Mouse (Mus musculus) myocyte (in vitro differentiated cells): ENCODE data around the gene Foxc1. TPM values are rescaled to one million over a fixed set of nuclear protein-coding genes. Genes with fewer than 3 reads are reported as not detected.

ENCODE experiments used
- H3K27me3 ChIP-seq: one replicate; pipeline ENCODE4 v1.6.1; 2011; ENCODE audit not compliant: control insufficient read depth, insufficient read depth, insufficient read length
- H3K36me3 ChIP-seq: one replicate; pipeline ENCODE4 v1.6.1; 2011; ENCODE audit not compliant: control insufficient read depth, insufficient read depth
- H3K4me2 ChIP-seq: one replicate; pipeline ENCODE4 v1.6.1; 2011; ENCODE audit warnings: low read depth, control low read depth
- H3K4me3 ChIP-seq: one replicate; pipeline ENCODE4 v1.5.1; 2011; ENCODE audit warnings: mild to moderate bottlenecking, control low read depth, moderate library complexity
- H3K79me2 ChIP-seq: one replicate; pipeline ENCODE4 v1.6.1; 2011; ENCODE audit not compliant: control insufficient read depth, insufficient read depth
- H3ac ChIP-seq: one replicate; pipeline ENCODE4 v1.6.1; 2011; ENCODE audit not compliant: control insufficient read depth, insufficient read length
- CEBPB ChIP-seq: IDR thresholded peaks from 2 replicates; pipeline ENCODE4 v1.6.1; 2011; ENCODE audit warnings: mild to moderate bottlenecking, moderate library complexity; ENCODE audit not compliant: poor library complexity, insufficient read depth, severe bottlenecking
- E2F4 ChIP-seq: IDR thresholded peaks from one replicate; pipeline ENCODE4 v1.6.1; 2011; ENCODE audit warnings: mild to moderate bottlenecking, control low read depth, moderate library complexity; ENCODE audit not compliant: insufficient read depth
- MAX ChIP-seq: IDR thresholded peaks from one replicate; pipeline ENCODE4 v1.6.1; 2011; ENCODE audit warnings: low read depth, mild to moderate bottlenecking, control low read depth
- MYOD1 ChIP-seq, 3 experiments: IDR thresholded peaks; one replicate each; pipeline ENCODE4 v1.6.1; 2011; ENCODE audit warnings: control low read depth in 2 of 3, low read depth in 2 of 3, mild to moderate bottlenecking in 2 of 3, moderate library complexity in 1 of 3; ENCODE audit not compliant: insufficient read length in 2 of 3, control insufficient read depth in 1 of 3
- MYOG ChIP-seq, 3 experiments: IDR thresholded peaks; one replicate each; pipeline ENCODE4 v1.6.1; 2011; ENCODE audit warnings: control low read depth in 2 of 3, low read depth in 2 of 3, mild to moderate bottlenecking in 2 of 3; ENCODE audit not compliant: insufficient read length in 2 of 3, control insufficient read depth in 1 of 3, insufficient read depth in 1 of 3
- POLR2A ChIP-seq: IDR thresholded peaks from one replicate; pipeline ENCODE4 v1.6.1; 2011; ENCODE audit warnings: low read depth, mild to moderate bottlenecking, control low read depth, moderate library complexity; ENCODE audit not compliant: insufficient read length
- POLR2AphosphoS2 ChIP-seq: IDR thresholded peaks from one replicate; pipeline ENCODE4 v1.6.1; 2011; ENCODE audit warnings: low read depth, control low read depth; ENCODE audit not compliant: insufficient read length
- REST ChIP-seq: IDR thresholded peaks from one replicate; pipeline ENCODE4 v1.6.1; 2011; ENCODE audit warnings: mild to moderate bottlenecking, control low read depth, moderate library complexity; ENCODE audit not compliant: insufficient read depth, insufficient read length
- SRF ChIP-seq: IDR thresholded peaks from one replicate; pipeline ENCODE4 v1.6.1; 2011; ENCODE audit warnings: low read depth; ENCODE audit not compliant: control insufficient read depth, insufficient read length
- TCF12 ChIP-seq: IDR thresholded peaks from one replicate; pipeline ENCODE4 v1.6.1; 2011; ENCODE audit warnings: mild to moderate bottlenecking, control low read depth; ENCODE audit not compliant: poor library complexity, insufficient read depth, severe bottlenecking
- TCF3 ChIP-seq: IDR thresholded peaks from one replicate; pipeline ENCODE4 v1.6.1; 2011; ENCODE audit warnings: low read depth, control low read depth; ENCODE audit not compliant: insufficient read length
- USF1 ChIP-seq: IDR thresholded peaks from one replicate; pipeline ENCODE4 v1.6.1; 2011; ENCODE audit warnings: low read depth, mild to moderate bottlenecking, control low read depth, moderate library complexity
- polyA plus RNA-seq: library from polyadenylated mRNA; unstranded; fragments of >200 nt; fragmentation: generic; extraction: Trizol; gene quantifications from one replicate; pipeline ENCODE4 v1.2.1, GENCODE M21; 2012; ENCODE audit warnings: missing spikeins

The Foxc1 gene
- polyA plus RNA-seq, 1 experiment = 3.4 TPM

DNA sequence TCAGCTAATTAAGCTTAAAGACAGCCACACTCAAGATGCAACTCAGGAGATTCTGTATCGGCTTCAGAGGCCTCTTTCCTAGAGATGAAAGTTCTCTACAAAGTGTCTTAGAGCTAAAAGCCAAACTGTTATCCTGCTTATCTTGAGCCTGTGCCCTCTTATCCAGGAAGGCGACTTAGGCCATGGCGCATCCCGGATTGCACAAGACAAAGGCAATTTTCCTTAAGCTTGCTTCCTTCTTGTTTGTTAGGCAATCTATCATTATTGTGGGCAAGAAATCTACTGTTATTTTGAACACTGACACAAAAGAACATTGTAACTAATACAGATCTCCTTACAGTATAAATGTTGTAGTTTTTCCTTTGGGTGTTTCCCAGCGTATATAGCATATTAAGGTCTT, 20.7 kb downstream of the Foxc1 start:
- no peaks in the 10 kb centered on the region for H3K79me2 ChIP-seq
- no peaks in the 10 kb centered on the region for H3K27me3 ChIP-seq
- no peak overlapping the region for H3K4me2 ChIP-seq
- TF ChIP-seq POLR2AphosphoS2 (no peak), TCF12 (no peak), TCF3 (no peak), E2F4 (no peak), CEBPB (no peak), MYOG (IDR thresholded peaks at IDR 0.05; ENCODE audit: control insufficient read depth in 1 of 3, insufficient read depth in 1 of 3, insufficient read length in 2 of 3, low read depth in 2 of 3) (no peak), REST (no peak), USF1 (no peak), MYOD1 (IDR thresholded peaks at IDR 0.05; ENCODE audit: control insufficient read depth in 1 of 3, insufficient read length in 2 of 3, low read depth in 2 of 3) (no peak), POLR2A (no peak), SRF (no peak), MAX (no peak)
- H3K4me3 ChIP-seq = no peak overlapping the region
- H3ac ChIP-seq = no peak overlapping the region
- H3K36me3 ChIP-seq = no peaks in the 10 kb centered on the region

DNA sequence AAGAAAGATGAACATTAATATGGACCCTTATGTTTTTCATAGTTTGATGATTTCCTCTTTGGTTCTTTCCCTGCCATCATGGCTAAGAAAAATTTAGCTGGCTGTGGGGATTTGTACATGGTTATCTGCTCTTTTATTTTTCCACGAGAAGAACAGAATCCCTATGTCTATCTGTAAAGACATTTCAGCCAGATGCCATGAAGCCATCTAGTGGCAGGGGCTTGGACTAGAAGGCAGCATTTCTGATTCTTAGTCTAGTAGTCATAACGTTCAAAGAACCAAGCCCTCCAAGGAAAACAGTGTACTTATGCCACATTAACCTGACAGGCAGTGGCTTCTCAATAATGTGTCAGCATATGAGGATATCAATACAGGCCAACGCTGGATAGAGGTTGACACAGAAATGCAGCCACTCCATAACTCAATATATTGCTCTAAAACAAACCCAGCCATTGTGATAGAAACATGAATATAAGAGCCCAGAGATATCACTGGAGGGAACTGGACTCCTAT, 21.4 kb downstream of the Foxc1 start:
- no peak overlapping the region for H3K4me3 ChIP-seq
- no peak overlapping the region for H3K4me2 ChIP-seq
- H3ac ChIP-seq = no peak overlapping the region
- H3K79me2 ChIP-seq = no peaks in the 10 kb centered on the region
- H3K36me3 ChIP-seq = no peaks in the 10 kb centered on the region
- H3K27me3 ChIP-seq = no peaks in the 10 kb centered on the region
- TF ChIP-seq CEBPB = no peak
- no peak for TF ChIP-seq POLR2A
- TF ChIP-seq REST = no peak
- no peak for TF ChIP-seq MAX
- no peak for TF ChIP-seq TCF12
- TF ChIP-seq POLR2AphosphoS2 = no peak
- TF ChIP-seq SRF = no peak
- TF ChIP-seq E2F4 = no peak
- TF ChIP-seq MYOD1 (IDR thresholded peaks at IDR 0.05; ENCODE audit: control insufficient read depth in 1 of 3, insufficient read length in 2 of 3, low read depth in 2 of 3) = no peak
- TF ChIP-seq MYOG (IDR thresholded peaks at IDR 0.05; ENCODE audit: control insufficient read depth in 1 of 3, insufficient read depth in 1 of 3, insufficient read length in 2 of 3, low read depth in 2 of 3) = no peak
- no peak for TF ChIP-seq TCF3
- TF ChIP-seq USF1 = no peak

DNA sequence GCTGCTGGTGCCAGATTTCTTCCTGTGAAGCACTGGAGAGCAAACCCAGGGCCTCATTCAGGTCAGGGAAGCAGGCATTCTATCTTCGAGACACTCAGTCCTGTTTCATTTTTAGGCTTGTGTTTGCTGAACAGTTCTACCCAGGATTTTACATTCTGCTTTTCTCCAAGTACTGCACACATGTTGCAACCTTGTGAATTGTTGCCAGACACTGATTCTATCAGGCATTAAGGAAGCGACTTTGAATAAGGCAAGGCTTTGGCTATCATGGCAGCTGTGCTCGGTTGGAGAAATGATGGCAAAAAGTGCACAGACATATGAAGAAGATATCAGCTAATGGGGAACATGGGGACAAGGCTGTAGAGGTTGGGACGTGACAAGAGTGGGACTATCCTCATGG, 22.0 kb downstream of the Foxc1 start:
- Histone ChIP-seq H3K4me3 (no peak overlapping the region), H3K27me3 (no peaks in the 10 kb centered on the region), H3ac (no peak overlapping the region), H3K4me2 (no peak overlapping the region), H3K79me2 (no peaks in the 10 kb centered on the region), H3K36me3 (no peaks in the 10 kb centered on the region)
- TF ChIP-seq MYOD1 (IDR thresholded peaks at IDR 0.05; ENCODE audit: control insufficient read depth in 1 of 3, insufficient read length in 2 of 3, low read depth in 2 of 3) = no peak
- TF ChIP-seq MYOG (IDR thresholded peaks at IDR 0.05; ENCODE audit: control insufficient read depth in 1 of 3, insufficient read depth in 1 of 3, insufficient read length in 2 of 3, low read depth in 2 of 3) = no peak
- TF ChIP-seq E2F4 = no peak
- TF ChIP-seq POLR2AphosphoS2 = no peak
- no peak for TF ChIP-seq TCF3
- TF ChIP-seq CEBPB = no peak
- no peak for TF ChIP-seq MAX
- no peak for TF ChIP-seq TCF12

DNA sequence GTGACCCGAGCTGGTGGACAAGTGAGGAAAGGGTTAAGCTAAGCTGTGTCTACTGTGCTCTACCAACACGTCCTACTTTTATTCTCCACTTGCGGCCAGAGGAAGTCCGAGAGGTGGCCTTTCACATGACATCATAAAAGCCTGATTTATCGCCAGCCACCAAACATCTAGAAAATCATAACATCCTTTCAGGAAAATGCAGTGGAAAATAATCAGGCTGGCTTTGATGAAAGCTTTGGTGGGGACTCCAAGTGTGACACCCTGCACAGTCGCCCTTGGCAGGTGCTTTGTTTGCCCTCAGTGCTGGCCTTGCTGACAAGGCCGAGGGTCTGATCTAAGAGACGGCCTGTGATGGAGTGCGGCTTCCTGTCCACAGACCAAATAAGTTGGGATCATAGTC, 23.9 kb downstream of the Foxc1 start:
- H3K27me3 ChIP-seq = no peaks in the 10 kb centered on the region
- H3K4me2 ChIP-seq = no peak overlapping the region
- H3K4me3 ChIP-seq = no peak overlapping the region
- TF ChIP-seq CEBPB = no peak
- TF ChIP-seq POLR2A = no peak
- no peak for TF ChIP-seq MYOD1 (IDR thresholded peaks at IDR 0.05; ENCODE audit: control insufficient read depth in 1 of 3, insufficient read length in 2 of 3, low read depth in 2 of 3)
- no peak for TF ChIP-seq POLR2AphosphoS2
- no peak for TF ChIP-seq TCF12
- no peak for TF ChIP-seq E2F4
- TF ChIP-seq MYOG (IDR thresholded peaks at IDR 0.05; ENCODE audit: control insufficient read depth in 1 of 3, insufficient read depth in 1 of 3, insufficient read length in 2 of 3, low read depth in 2 of 3) = no peak
- TF ChIP-seq MAX = no peak
- TF ChIP-seq SRF = no peak
- no peak for TF ChIP-seq TCF3
- TF ChIP-seq USF1 = no peak
- no peak for TF ChIP-seq REST
- no peak overlapping the region for H3ac ChIP-seq
- H3K36me3 ChIP-seq = no peaks in the 10 kb centered on the region
- no peaks in the 10 kb centered on the region for H3K79me2 ChIP-seq

DNA sequence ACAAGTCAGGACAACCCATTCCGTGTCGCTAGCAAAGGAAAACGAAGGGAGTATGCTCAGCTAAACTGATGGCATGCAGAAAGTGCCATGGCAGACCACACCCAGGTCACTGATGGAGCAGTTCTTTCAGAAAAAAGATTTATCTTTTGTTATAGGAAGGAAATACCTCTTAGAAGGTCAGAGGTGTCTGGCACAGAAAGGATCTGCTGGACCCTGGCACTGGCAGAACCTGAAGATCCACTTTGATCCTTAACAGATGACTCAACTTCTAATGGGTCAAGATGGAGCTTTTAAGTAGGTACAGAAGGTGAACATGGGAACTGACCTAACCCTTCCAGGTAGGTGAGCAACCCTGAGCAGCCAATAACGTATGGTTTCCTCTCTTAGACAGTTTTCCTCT, 29.4 kb downstream of the Foxc1 start:
- no peak overlapping the region for H3K4me2 ChIP-seq
- no peak overlapping the region for H3ac ChIP-seq
- H3K79me2 ChIP-seq = no peaks in the 10 kb centered on the region
- H3K36me3 ChIP-seq = no peaks in the 10 kb centered on the region
- H3K4me3 ChIP-seq = no peak overlapping the region
- TF ChIP-seq MAX = no peak
- TF ChIP-seq SRF = no peak
- TF ChIP-seq MYOD1 (IDR thresholded peaks at IDR 0.05; ENCODE audit: control insufficient read depth in 1 of 3, insufficient read length in 2 of 3, low read depth in 2 of 3) = no peak
- no peak for TF ChIP-seq USF1
- TF ChIP-seq REST = no peak
- no peak for TF ChIP-seq POLR2A
- TF ChIP-seq POLR2AphosphoS2 = no peak
- TF ChIP-seq E2F4 = no peak
- no peak for TF ChIP-seq MYOG (IDR thresholded peaks at IDR 0.05; ENCODE audit: control insufficient read depth in 1 of 3, insufficient read depth in 1 of 3, insufficient read length in 2 of 3, low read depth in 2 of 3)
- no peak for TF ChIP-seq TCF3
- TF ChIP-seq CEBPB = no peak
- TF ChIP-seq TCF12 = no peak
- no peaks in the 10 kb centered on the region for H3K27me3 ChIP-seq
